Mouse (Mus musculus): ENCODE measurements at regions not wholly inside any gene's neighbourhood (a gene's known extent, or its start where the extent isn't known, plus 50 kb on each side); places are given as distances from the start of the nearest gene placed in this dataset.

GRCm38 (mm10) chr3:149993199-149993598 lies 1002.8 kb upstream of the Adgrl2 start:
- Histone ChIP-seq H3K9ac (no peak overlapping the region), H3K4me2 (no peak overlapping the region), H3K36me3 (replicated peaks) (no peaks in the 10 kb centered on the region), H3K27me3 (no peaks in the 10 kb centered on the region), H3K4me3 (replicated peaks) (no peak overlapping the region), H3K4me1 (replicated peaks) (no peaks in the 10 kb centered on the region), H3K27ac (replicated peaks) (no peak overlapping the region), H3K9me3 (replicated peaks) (no peaks in the 10 kb centered on the region)
- 42% methylated on average over 4 of the region's 4 CpGs for WGBS (ENCODE audit: insufficient replicate concordance)
- no peak for ATAC-seq (ENCODE audit: insufficient read depth)

- no peak overlapping the region for H3K9ac ChIP-seq
- H3K9me3 ChIP-seq (replicated peaks), result no peaks in the 10 kb centered on the region
- H3K4me1 ChIP-seq (replicated peaks), result no peaks in the 10 kb centered on the region
- H3K27me3 ChIP-seq, result no peaks in the 10 kb centered on the region
- H3K4me3 ChIP-seq (replicated peaks), result no peak overlapping the region
- H3K27ac ChIP-seq (replicated peaks), result no peak overlapping the region
- no peaks in the 10 kb centered on the region for H3K36me3 ChIP-seq (replicated peaks)
- H3K4me2 ChIP-seq, result no peak overlapping the region
- ATAC-seq (ENCODE audit: insufficient read depth), result no peak
- WGBS (ENCODE audit: insufficient replicate concordance), result 43% methylated on average over 1 of the region's 1 CpGs
Measured at GRCm38 (mm10) chr3:149987801-149988200, 997.4 kb upstream of the Adgrl2 start.

GRCm38 (mm10) chr3:149956993-149957392 lies 966.6 kb upstream of the Adgrl2 start:
- no peak overlapping the region for H3K9ac ChIP-seq
- H3K4me2 ChIP-seq, result no peak overlapping the region
- no peaks in the 10 kb centered on the region for H3K4me1 ChIP-seq (replicated peaks)
- H3K4me3 ChIP-seq (replicated peaks), result no peak overlapping the region
- ATAC-seq (ENCODE audit: insufficient read depth), result no peak
- H3K27me3 ChIP-seq, result no peaks in the 10 kb centered on the region
- no peaks in the 10 kb centered on the region for H3K9me3 ChIP-seq (replicated peaks)
- no peak overlapping the region for H3K27ac ChIP-seq (replicated peaks)
- H3K36me3 ChIP-seq (replicated peaks), result no peaks in the 10 kb centered on the region
- WGBS (ENCODE audit: insufficient replicate concordance), result 6% methylated on average over 2 of the region's 2 CpGs

- no peak for ATAC-seq (ENCODE audit: insufficient read depth)
- H3K4me1 ChIP-seq (replicated peaks), result no peaks in the 10 kb centered on the region
- 65% methylated on average over 9 of the region's 9 CpGs for WGBS (ENCODE audit: insufficient replicate concordance)
- H3K4me2 ChIP-seq, result no peak overlapping the region
- no peaks in the 10 kb centered on the region for H3K36me3 ChIP-seq (replicated peaks)
- no peak overlapping the region for H3K4me3 ChIP-seq (replicated peaks)
- no peak overlapping the region for H3K9ac ChIP-seq
- no peaks in the 10 kb centered on the region for H3K27me3 ChIP-seq
- no peak overlapping the region for H3K27ac ChIP-seq (replicated peaks)
- no peaks in the 10 kb centered on the region for H3K9me3 ChIP-seq (replicated peaks)
Measured at GRCm38 (mm10) chr3:149936197-149936596, 945.8 kb upstream of the Adgrl2 start.

GRCm38 (mm10) chr3:149934832-149935231 lies 944.5 kb upstream of the Adgrl2 start:
- Histone ChIP-seq H3K4me2 (no peak overlapping the region), H3K27me3 (no peaks in the 10 kb centered on the region), H3K27ac (replicated peaks) (no peak overlapping the region), H3K36me3 (replicated peaks) (no peaks in the 10 kb centered on the region), H3K9ac (no peak overlapping the region), H3K4me3 (replicated peaks) (no peak overlapping the region), H3K4me1 (replicated peaks) (no peaks in the 10 kb centered on the region), H3K9me3 (replicated peaks) (no peaks in the 10 kb centered on the region)
- no peak for ATAC-seq (ENCODE audit: insufficient read depth)
- 59% methylated on average over 4 of the region's 4 CpGs for WGBS (ENCODE audit: insufficient replicate concordance)

- Histone ChIP-seq H3K9ac (no peak overlapping the region), H3K36me3 (replicated peaks) (no peaks in the 10 kb centered on the region), H3K4me1 (replicated peaks) (no peaks in the 10 kb centered on the region), H3K9me3 (replicated peaks) (no peaks in the 10 kb centered on the region), H3K27me3 (no peaks in the 10 kb centered on the region), H3K27ac (replicated peaks) (no peak overlapping the region), H3K4me3 (replicated peaks) (no peak overlapping the region), H3K4me2 (no peak overlapping the region)
- ATAC-seq (ENCODE audit: insufficient read depth), result no peak
- WGBS (ENCODE audit: insufficient replicate concordance), result 54% methylated on average over 10 of the region's 10 CpGs
Measured at GRCm38 (mm10) chr3:149928456-149929360, 938.4 kb upstream of the Adgrl2 start.

- no peak overlapping the region for H3K4me3 ChIP-seq (replicated peaks)
- ATAC-seq (ENCODE audit: insufficient read depth), result no peak
- WGBS (ENCODE audit: insufficient replicate concordance), result 51% methylated on average over 2 of the region's 2 CpGs
Measured at GRCm38 (mm10) chr3:149920206-149920605, 929.9 kb upstream of the Adgrl2 start.

GRCm38 (mm10) chr3:149918201-149918600 lies 927.8 kb upstream of the Adgrl2 start:
- H3K27me3 ChIP-seq, result no peaks in the 10 kb centered on the region
- H3K9ac ChIP-seq, result no peak overlapping the region
- no peaks in the 10 kb centered on the region for H3K36me3 ChIP-seq (replicated peaks)
- H3K27ac ChIP-seq (replicated peaks), result no peak overlapping the region
- ATAC-seq (ENCODE audit: insufficient read depth), result no peak
- H3K4me2 ChIP-seq, result no peak overlapping the region
- H3K4me3 ChIP-seq (replicated peaks), result no peak overlapping the region
- 67% methylated on average over 5 of the region's 5 CpGs for WGBS (ENCODE audit: insufficient replicate concordance)
- H3K4me1 ChIP-seq (replicated peaks), result no peaks in the 10 kb centered on the region
- H3K9me3 ChIP-seq (replicated peaks), result no peaks in the 10 kb centered on the region

More at GRCm38 (mm10) chr3:149920206-149920605, 929.9 kb upstream of the Adgrl2 start:
- no peaks in the 10 kb centered on the region for H3K36me3 ChIP-seq (replicated peaks)
- no peak overlapping the region for H3K9ac ChIP-seq
- H3K27me3 ChIP-seq, result no peaks in the 10 kb centered on the region
- no peak overlapping the region for H3K4me2 ChIP-seq
- no peak overlapping the region for H3K27ac ChIP-seq (replicated peaks)
- no peaks in the 10 kb centered on the region for H3K9me3 ChIP-seq (replicated peaks)
- no peaks in the 10 kb centered on the region for H3K4me1 ChIP-seq (replicated peaks)

- H3K9ac ChIP-seq, result no peak overlapping the region
- no peaks in the 10 kb centered on the region for H3K4me1 ChIP-seq (replicated peaks)
- H3K4me2 ChIP-seq, result no peak overlapping the region
- no peak overlapping the region for H3K4me3 ChIP-seq (replicated peaks)
- no peaks in the 10 kb centered on the region for H3K27me3 ChIP-seq
- H3K27ac ChIP-seq (replicated peaks), result no peak overlapping the region
- no peaks in the 10 kb centered on the region for H3K9me3 ChIP-seq (replicated peaks)
- no peaks in the 10 kb centered on the region for H3K36me3 ChIP-seq (replicated peaks)
- WGBS (ENCODE audit: insufficient replicate concordance), result 76% methylated on average over 8 of the region's 8 CpGs
- no peak for ATAC-seq (ENCODE audit: insufficient read depth)
Measured at GRCm38 (mm10) chr3:149910721-149911120, 920.4 kb upstream of the Adgrl2 start.

- H3K4me3 ChIP-seq (replicated peaks), result no peak overlapping the region
- no peaks in the 10 kb centered on the region for H3K27me3 ChIP-seq
- H3K4me2 ChIP-seq, result no peak overlapping the region
- ATAC-seq (ENCODE audit: insufficient read depth), result no peak
- no peak overlapping the region for H3K27ac ChIP-seq (replicated peaks)
- H3K9ac ChIP-seq, result no peak overlapping the region
- no peaks in the 10 kb centered on the region for H3K4me1 ChIP-seq (replicated peaks)
- WGBS (ENCODE audit: insufficient replicate concordance), result 63% methylated on average over 5 of the region's 5 CpGs
- H3K9me3 ChIP-seq (replicated peaks), result no peaks in the 10 kb centered on the region
- no peaks in the 10 kb centered on the region for H3K36me3 ChIP-seq (replicated peaks)
Measured at GRCm38 (mm10) chr3:149901783-149902182, 911.4 kb upstream of the Adgrl2 start.

GRCm38 (mm10) chr3:149876553-149876952 lies 886.2 kb upstream of the Adgrl2 start:
- H3K27me3 ChIP-seq, result no peaks in the 10 kb centered on the region
- H3K27ac ChIP-seq (replicated peaks), result no peak overlapping the region
- no peaks in the 10 kb centered on the region for H3K4me1 ChIP-seq (replicated peaks)
- no peaks in the 10 kb centered on the region for H3K9me3 ChIP-seq (replicated peaks)
- no peak overlapping the region for H3K9ac ChIP-seq
- 68% methylated on average over 1 of the region's 1 CpGs for WGBS (ENCODE audit: insufficient replicate concordance)
- ATAC-seq (ENCODE audit: insufficient read depth), result no peak
- no peak overlapping the region for H3K4me3 ChIP-seq (replicated peaks)
- no peaks in the 10 kb centered on the region for H3K36me3 ChIP-seq (replicated peaks)
- no peak overlapping the region for H3K4me2 ChIP-seq

GRCm38 (mm10) chr3:149865945-149866344 lies 875.6 kb upstream of the Adgrl2 start:
- no peak for ATAC-seq (ENCODE audit: insufficient read depth)
- H3K9me3 ChIP-seq (replicated peaks), result no peaks in the 10 kb centered on the region
- H3K4me2 ChIP-seq, result no peak overlapping the region
- H3K4me3 ChIP-seq (replicated peaks), result no peak overlapping the region
- H3K27me3 ChIP-seq, result no peaks in the 10 kb centered on the region
- no peaks in the 10 kb centered on the region for H3K36me3 ChIP-seq (replicated peaks)
- H3K27ac ChIP-seq (replicated peaks), result no peak overlapping the region
- no peak overlapping the region for H3K9ac ChIP-seq
- WGBS (ENCODE audit: insufficient replicate concordance), result 68% methylated on average over 2 of the region's 2 CpGs
- H3K4me1 ChIP-seq (replicated peaks), result no peaks in the 10 kb centered on the region
